Mouse (Mus musculus) limb, embryonic 13.5 days (tissue): ENCODE measurements around the gene Nkx2-4. TPM values are rescaled to one million over a fixed set of nuclear protein-coding genes. Genes with fewer than 3 reads are reported as not detected.

Source experiments
- ATAC-seq: fragments of 200-750 bp; cut with Nextera tagmentation; 2 replicates; pipeline ENCODE4 v1.8.0; 2017; ENCODE audit warnings: low read depth, moderate number of reproducible peaks, moderate TSS enrichment; ENCODE audit not compliant: low FRiP score
- H3K27ac ChIP-seq: fragments of 300-500 bp; sonication (generic); 2 replicates; pipeline ENCODE4 v1.5.1; 2015; ENCODE audit warnings: inconsistent platforms, mild to moderate bottlenecking, moderate library complexity
- H3K27me3 ChIP-seq: fragments of 300-500 bp; sonication (generic); 2 replicates; pipeline ENCODE4 v1.6.1; 2015; ENCODE audit warnings: mild to moderate bottlenecking, inconsistent platforms
- H3K36me3 ChIP-seq: fragments of 300-500 bp; sonication (generic); 2 replicates; pipeline ENCODE4 v1.6.1; 2015; ENCODE audit warnings: inconsistent platforms, mild to moderate bottlenecking, moderate library complexity
- H3K4me1 ChIP-seq: fragments of 300-500 bp; sonication (generic); 2 replicates; pipeline ENCODE4 v1.6.1; 2015; ENCODE audit warnings: inconsistent platforms
- H3K4me2 ChIP-seq: fragments of 300-500 bp; sonication (generic); replicated peaks from 2 replicates; pipeline ENCODE4 v1.6.1; 2015; ENCODE audit warnings: inconsistent platforms, mild to moderate bottlenecking, moderate library complexity
- H3K4me3 ChIP-seq: fragments of 300-500 bp; sonication (generic); 2 replicates; pipeline ENCODE4 v1.5.1; 2015; ENCODE audit warnings: moderate library complexity, mild to moderate bottlenecking, inconsistent platforms
- H3K9ac ChIP-seq: fragments of 300-500 bp; sonication (generic); 2 replicates; pipeline ENCODE4 v1.6.1; 2015; ENCODE audit warnings: mild to moderate bottlenecking, inconsistent platforms
- H3K9me3 ChIP-seq: fragments of 300-500 bp; sonication (generic); 2 replicates; pipeline ENCODE4 v1.6.1; 2016; ENCODE audit warnings: inconsistent platforms
- WGBS: fragments of 180-500 bp; shearing (Covaris S2); methylation state at CpG from one replicate; pipeline ENCODE4 v1.1.7; 2015; 5-methylcytosine and 5-hydroxymethylcytosine counted together
- polyA plus RNA-seq: library from polyadenylated mRNA; unstranded; fragments of >200 nt; fragmentation: Nextera tagmentation; extraction: Ambion mirVana; gene quantifications from 2 replicates; pipeline ENCODE4 v1.2.1, GENCODE M21; 2015

The Nkx2-4 gene
- polyA plus RNA-seq, 1 experiment from 2014 or later: not detected

DNA sequence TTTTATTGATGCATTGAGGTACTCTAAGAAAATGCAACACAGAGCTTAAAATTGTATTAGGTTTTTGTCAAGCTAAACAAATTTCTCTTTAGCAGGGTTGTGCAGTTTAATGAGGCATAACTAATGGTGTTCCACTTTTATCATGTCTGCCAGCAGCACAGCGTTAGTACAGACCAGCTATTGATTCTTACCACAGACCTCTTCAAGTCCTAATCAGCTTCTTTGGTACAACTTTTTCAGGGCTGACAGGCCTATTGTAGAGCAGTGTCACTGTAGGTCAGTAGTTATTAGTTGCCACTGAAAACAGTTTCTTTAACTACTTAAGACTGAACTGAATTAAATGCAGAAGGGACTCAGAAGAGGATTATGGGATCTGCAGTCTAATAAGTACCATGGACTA, 16.2 kb downstream of the Nkx2-4 start:
- no peak overlapping the region for H3K9ac ChIP-seq
- H3K27ac ChIP-seq: no peak overlapping the region
- H3K4me1 ChIP-seq: no peaks in the 10 kb centered on the region
- H3K4me3 ChIP-seq: no peak overlapping the region
- H3K4me2 ChIP-seq: no peak overlapping the region
- 70% methylated on average over 1 of the region's 1 CpGs for WGBS
- ATAC-seq: no peak
- no peaks in the 10 kb centered on the region for H3K27me3 ChIP-seq
- H3K9me3 ChIP-seq: no peaks in the 10 kb centered on the region
- H3K36me3 ChIP-seq: peaks cover 49% of the 10 kb centered on the region

GRCm38 (mm10) chr2:147067480-147068246, 17.6 kb downstream of the Nkx2-4 start:
- no peaks in the 10 kb centered on the region for H3K9me3 ChIP-seq
- 85% methylated on average over 1 of the region's 1 CpGs for WGBS
- no peak overlapping the region for H3K9ac ChIP-seq
- peaks cover 54% of the 10 kb centered on the region for H3K36me3 ChIP-seq
- no peak overlapping the region for H3K27ac ChIP-seq
- no peaks in the 10 kb centered on the region for H3K27me3 ChIP-seq
- no peak for ATAC-seq
- no peaks in the 10 kb centered on the region for H3K4me1 ChIP-seq
- no peak overlapping the region for H3K4me3 ChIP-seq
- no peak overlapping the region for H3K4me2 ChIP-seq

- peaks cover 49% of the 10 kb centered on the region for H3K36me3 ChIP-seq
- H3K4me2 ChIP-seq: no peak overlapping the region
- ATAC-seq: no peak
- no peaks in the 10 kb centered on the region for H3K27me3 ChIP-seq
- H3K4me3 ChIP-seq: no peak overlapping the region
- WGBS: 82% methylated on average over 2 of the region's 2 CpGs
- H3K9me3 ChIP-seq: no peaks in the 10 kb centered on the region
- no peaks in the 10 kb centered on the region for H3K4me1 ChIP-seq
- no peak overlapping the region for H3K9ac ChIP-seq
- no peak overlapping the region for H3K27ac ChIP-seq
Measured at GRCm38 (mm10) chr2:147053229-147053892, 31.9 kb downstream of the Nkx2-4 start.

DNA sequence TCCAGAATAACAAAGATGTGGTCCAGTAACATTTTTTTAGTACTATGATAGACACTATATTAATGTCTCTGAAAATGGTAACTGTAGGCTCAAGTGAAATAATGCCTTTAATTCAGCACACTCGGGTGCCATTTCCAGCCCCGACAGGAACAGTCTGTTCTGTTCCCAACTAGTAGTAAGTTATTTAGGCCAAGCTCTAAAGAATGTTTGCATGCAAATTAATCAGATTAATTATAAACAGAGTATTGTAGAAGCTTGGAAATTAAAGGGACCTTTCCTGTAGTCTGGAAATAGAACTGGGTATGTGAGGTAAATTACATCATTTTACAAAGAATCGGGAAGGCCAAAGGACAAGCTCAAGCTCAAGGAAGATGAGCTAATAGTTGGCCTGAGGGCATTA, 38.2 kb downstream of the Nkx2-4 start:
- WGBS: 95% methylated on average over 3 of the region's 3 CpGs

DNA sequence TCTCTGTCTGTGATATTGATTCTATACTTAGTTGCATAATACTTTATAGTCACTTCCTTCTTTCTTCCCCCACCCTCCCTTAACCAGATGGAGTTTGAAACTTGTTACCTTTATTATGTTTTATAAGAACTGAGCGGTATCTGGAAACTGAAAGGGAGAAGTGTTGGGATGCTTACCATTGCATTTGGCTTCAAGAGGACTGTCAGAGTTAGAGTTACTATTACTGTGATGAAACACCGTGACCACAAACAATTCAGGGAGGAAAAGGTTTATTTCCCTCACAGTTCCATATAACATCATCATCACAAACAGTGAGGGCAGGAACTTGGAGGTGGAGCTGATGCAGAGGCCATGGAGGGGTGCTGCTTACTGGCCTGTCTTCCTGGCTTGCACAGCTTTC, 49.4 kb downstream of the Nkx2-4 start:
- H3K9ac ChIP-seq: no peak overlapping the region
- H3K4me3 ChIP-seq: no peak overlapping the region
- no peaks in the 10 kb centered on the region for H3K9me3 ChIP-seq
- no peaks in the 10 kb centered on the region for H3K27me3 ChIP-seq
- no peak overlapping the region for H3K27ac ChIP-seq
- ATAC-seq: no peak
- no peak overlapping the region for H3K4me2 ChIP-seq
- H3K4me1 ChIP-seq: no peaks in the 10 kb centered on the region
- WGBS: 97% methylated on average over 2 of the region's 2 CpGs
- peaks cover 54% of the 10 kb centered on the region for H3K36me3 ChIP-seq

More for the DNA sequence above, 38.2 kb downstream of the Nkx2-4 start:
- no peak overlapping the region for H3K9ac ChIP-seq
- H3K9me3 ChIP-seq: no peaks in the 10 kb centered on the region
- H3K36me3 ChIP-seq: peaks cover 55% of the 10 kb centered on the region
- no peaks in the 10 kb centered on the region for H3K4me1 ChIP-seq
- H3K27ac ChIP-seq: no peak overlapping the region
- no peaks in the 10 kb centered on the region for H3K27me3 ChIP-seq
- no peak overlapping the region for H3K4me2 ChIP-seq
- H3K4me3 ChIP-seq: no peak overlapping the region
- ATAC-seq: no peak

Other genes starting within 250 kb of the Nkx2-4 start
- 32.3 and 33.8 TPM in 2 replicates for gene Kiz, start 229.6 kb downstream of the Nkx2-4 start, polyA plus RNA-seq
- gene Xrn2, start 72.4 kb downstream of the Nkx2-4 start, polyA plus RNA-seq: 85.0 and 87.5 TPM in 2 replicates
- not detected in 2 replicates for gene Nkx2-2, start 108.8 kb upstream of the Nkx2-4 start, polyA plus RNA-seq